Mouse (Mus musculus): ENCODE measurements around the gene Hmgcr. TPM values are rescaled to one million over a fixed set of nuclear protein-coding genes. Genes with fewer than 3 reads are reported as not detected.

The Hmgcr gene
- 148 and 153 TPM in 2 replicates for polyA plus RNA-seq (2012; rRNA removed)

GRCm38 (mm10) chr13:96670406-96671077 is at the start of gene Hmgcr:
Hmgcr (minus strand) TSS chr13:96670936.

Other genes starting within 250 kb of the Hmgcr start
- gene Ankdd1b, start 199.7 kb downstream of the Hmgcr start, polyA plus RNA-seq (2012; rRNA removed) = 0.12 and 0.13 TPM in 2 replicates
- not detected in 2 replicates for gene Gm17622, start 180.2 kb downstream of the Hmgcr start, polyA plus RNA-seq (2012; rRNA removed)
- gene Polk, start 128.4 kb downstream of the Hmgcr start, polyA plus RNA-seq (2012; rRNA removed) = 4.6 and 5.3 TPM in 2 replicates
- gene Col4a3bp, start 128.3 kb downstream of the Hmgcr start, polyA plus RNA-seq (2012; rRNA removed) = 23.1 and 24.5 TPM in 2 replicates
- 0.04 and 0.05 TPM in 2 replicates for gene Ankrd31, start 77.3 kb upstream of the Hmgcr start, polyA plus RNA-seq (2012; rRNA removed)

All from central nervous system, embryonic 18 days (tissue).